Mouse (Mus musculus) heart, adult 2 months (tissue): ENCODE data around the gene Polr2e. TPM values are rescaled to one million over a fixed set of nuclear protein-coding genes. Genes with fewer than 3 reads are reported as not detected.

ENCODE experiments used
- DNase-seq, 2 experiments: peaks; one replicate each; pipeline ENCODE4 v3.0.0; 2021
- H3K27ac ChIP-seq: fragments of 200-600 bp; 2 replicates; pipeline ENCODE4 v1.8.1; 2022
- H3K27me3 ChIP-seq: fragments of 200-500 bp; 2 replicates; pipeline ENCODE4 v1.6.1; 2012; ENCODE audit warnings: mild to moderate bottlenecking, low read length, inconsistent platforms, mixed read lengths; ENCODE audit not compliant: control insufficient read depth, insufficient read depth
- H3K36me3 ChIP-seq: fragments of 200-500 bp; 2 replicates; pipeline ENCODE4 v1.6.1; 2012; ENCODE audit warnings: low read length, inconsistent platforms; ENCODE audit not compliant: control insufficient read depth, insufficient read depth
- H3K4me1 ChIP-seq: fragments of 200-500 bp; 2 replicates; pipeline ENCODE4 v1.6.1; 2011; ENCODE audit warnings: low read length; ENCODE audit not compliant: control insufficient read depth, insufficient read depth
- H3K4me3 ChIP-seq: fragments of 200-600 bp; 2 replicates; pipeline ENCODE4 v1.8.1; 2022
- H3K79me2 ChIP-seq: fragments of 200-500 bp; replicated peaks from 2 replicates; pipeline ENCODE4 v1.6.1; 2012; ENCODE audit warnings: mild to moderate bottlenecking, inconsistent platforms, low read length, moderate library complexity, mixed read lengths; ENCODE audit not compliant: control insufficient read depth, insufficient read depth
- H3K9ac ChIP-seq: fragments of 200-500 bp; 2 replicates; pipeline ENCODE4 v1.6.1; 2012; ENCODE audit warnings: low read depth, mild to moderate bottlenecking, control low read depth, inconsistent platforms, low read length, mixed read lengths
- CTCF ChIP-seq: fragments of 200-600 bp; IDR thresholded peaks from 2 replicates; pipeline ENCODE4 v1.8.1; 2022; ENCODE audit warnings: antibody characterized with exemption, mild to moderate bottlenecking, moderate library complexity
- EP300 ChIP-seq: fragments of 200-500 bp; IDR thresholded peaks from 2 replicates; pipeline ENCODE4 v1.6.1; 2011; ENCODE audit warnings: low read depth, low read length, control low read depth; ENCODE audit not compliant: insufficient read depth
- POLR2A ChIP-seq: fragments of 200-500 bp; IDR thresholded peaks from 2 replicates; pipeline ENCODE4 v1.6.1; 2011; ENCODE audit warnings: mild to moderate bottlenecking, low read depth, low read length, control low read depth; ENCODE audit not compliant: insufficient read depth
- WGBS: fragments of 180-500 bp; shearing (Covaris S2); methylation state at CpG from one replicate; pipeline ENCODE4 v1.1.7; 2018; 5-methylcytosine and 5-hydroxymethylcytosine counted together
- intact Hi-C: fragments of 180-260 bp; cut with DNase I; formaldehyde crosslinking; loops from one replicate; pipeline ENCODE4 v1.15.1; 2025
- polyA plus RNA-seq: library from polyadenylated mRNA; depleted of rRNA; stranded (reverse); fragments of >200 nt; gene quantifications from 2 replicates; pipeline ENCODE4 v1.2.3, GENCODE M21; 2012
- total RNA-seq, 2 experiments: library from RNA; stranded (reverse); gene quantifications; 2 replicates each; pipeline ENCODE4 v1.2.3; 2021

Polr2e gene
- total and polyA plus RNA-seq, 3 experiments = 78.3 to 194 (median 89.8) TPM

- no peak for DNase-seq
- H3K4me1 ChIP-seq = peaks cover 12% of the 10 kb centered on the region
- H3K79me2 ChIP-seq = no peaks in the 10 kb centered on the region
- WGBS = 87% methylated on average over 3 of the region's 3 CpGs
- no peak overlapping the region for H3K4me3 ChIP-seq
- H3K36me3 ChIP-seq = peaks cover 4% of the 10 kb centered on the region; the same call in 1 of the 2 replicates
- TF ChIP-seq CTCF = no peak
- no peak for TF ChIP-seq POLR2A
- TF ChIP-seq EP300 = no peak
- intact Hi-C loops = no loop called here
- H3K27me3 ChIP-seq = no peaks in the 10 kb centered on the region
- no peak overlapping the region for H3K9ac ChIP-seq
- H3K27ac ChIP-seq = no peak overlapping the region
Observed at GRCm38 (mm10) chr10:80081075-80081474, 41.5 kb upstream of the Polr2e start.

- H3K4me3 ChIP-seq = no peak overlapping the region
- TF ChIP-seq EP300 = no peak
- TF ChIP-seq CTCF = no peak
- TF ChIP-seq POLR2A = no peak
- no peak for DNase-seq
- H3K4me1 ChIP-seq = peaks cover 12% of the 10 kb centered on the region
- intact Hi-C loops = no loop called here
- WGBS = 50% methylated on average over 16 of the region's 16 CpGs
- no peak overlapping the region for H3K9ac ChIP-seq
- peaks cover 4% of the 10 kb centered on the region; the same call in 1 of the 2 replicates for H3K36me3 ChIP-seq
- no peaks in the 10 kb centered on the region for H3K79me2 ChIP-seq
- H3K27me3 ChIP-seq = no peaks in the 10 kb centered on the region
- H3K27ac ChIP-seq = no peak overlapping the region
Observed at GRCm38 (mm10) chr10:80080396-80081070, 40.9 kb upstream of the Polr2e start.

- H3K27ac ChIP-seq = no peak overlapping the region
- no peak for DNase-seq
- peaks cover 8% of the 10 kb centered on the region for H3K4me1 ChIP-seq
- WGBS = 100% methylated on average over 1 of the region's 1 CpGs
- intact Hi-C loops = loop anchor here (5.0 kb wide), 1 partner anchor 34 kb away; no protein-coding TSS in a partner anchor
- TF ChIP-seq EP300 = no peak
- no peak for TF ChIP-seq CTCF
- TF ChIP-seq POLR2A = no peak
- no peaks in the 10 kb centered on the region for H3K36me3 ChIP-seq
- no peak overlapping the region for H3K4me3 ChIP-seq
- no peak overlapping the region for H3K9ac ChIP-seq
- no peaks in the 10 kb centered on the region for H3K27me3 ChIP-seq
- no peaks in the 10 kb centered on the region for H3K79me2 ChIP-seq
Observed at GRCm38 (mm10) chr10:80078366-80078765, 38.8 kb upstream of the Polr2e start.

- H3K79me2 ChIP-seq = no peaks in the 10 kb centered on the region
- H3K27ac ChIP-seq = no peak overlapping the region
- 93% methylated on average over 5 of the region's 5 CpGs for WGBS
- H3K4me1 ChIP-seq = peaks cover 11% of the 10 kb centered on the region
- TF ChIP-seq EP300 (no peak), POLR2A (no peak), CTCF (no peak)
- H3K36me3 ChIP-seq = no peaks in the 10 kb centered on the region
- H3K4me3 ChIP-seq = no peak overlapping the region
- no peaks in the 10 kb centered on the region for H3K27me3 ChIP-seq
- DNase-seq = no peak
- no peak overlapping the region for H3K9ac ChIP-seq
- intact Hi-C loops = loop anchor here (5.0 kb wide), 1 partner anchor 35 kb away; no protein-coding TSS in a partner anchor
Observed at GRCm38 (mm10) chr10:80077312-80077711, 37.7 kb upstream of the Polr2e start.

GRCm38 (mm10) chr10:80076386-80076785, 36.8 kb upstream of the Polr2e start:
- H3K27ac ChIP-seq = no peak overlapping the region
- H3K4me1 ChIP-seq = peaks cover 20% of the 10 kb centered on the region
- TF ChIP-seq CTCF (no peak), POLR2A (no peak), EP300 (no peak)
- no peak overlapping the region for H3K9ac ChIP-seq
- H3K27me3 ChIP-seq = no peaks in the 10 kb centered on the region
- H3K79me2 ChIP-seq = no peaks in the 10 kb centered on the region
- no peak for DNase-seq
- no peak overlapping the region for H3K4me3 ChIP-seq
- intact Hi-C loops = loop anchor here (5.0 kb wide), 1 partner anchor 36 kb away; no protein-coding TSS in a partner anchor
- 0 out of 2 replicates have a peak, but pooled peaks cover 2% of the 10 kb centered on the region for H3K36me3 ChIP-seq
- WGBS = 94% methylated on average over 4 of the region's 4 CpGs

- TF ChIP-seq EP300 (no peak), CTCF (no peak), POLR2A (no peak)
Observed at GRCm38 (mm10) chr10:80075924-80076323, 36.3 kb upstream of the Polr2e start.

More at GRCm38 (mm10) chr10:80075924-80076323, 36.3 kb upstream of the Polr2e start:
- intact Hi-C loops = loop anchor here (2.0 to 5.0 kb wide), 2 partner anchors 17 to 36 kb away; no protein-coding TSS in a partner anchor
- Histone ChIP-seq H3K27me3 (no peaks in the 10 kb centered on the region), H3K4me1 (peaks cover 23% of the 10 kb centered on the region), H3K4me3 (no peak overlapping the region), H3K9ac (no peak overlapping the region), H3K36me3 (0 out of 2 replicates have a peak, but pooled peaks cover 2% of the 10 kb centered on the region), H3K79me2 (no peaks in the 10 kb centered on the region), H3K27ac (peak overlapping the region; percentile 74)
- 100% methylated on average over 1 of the region's 1 CpGs for WGBS
- DNase-seq = no peak
